Mouse (Mus musculus): Measurements from ENCODE around the gene Olfr792. TPM values are rescaled to one million over a fixed set of nuclear protein-coding genes. Genes with fewer than 3 reads are reported as not detected.

Olfr792 gene
- total RNA-seq (2021): not detected
- long read RNA-seq, experiment 1: 0 reads
- long read RNA-seq, experiment 2: 0 reads

- no peak for DNase-seq (ENCODE audit: low spot score in 2 of 2)
Observed at GRCm38 (mm10) chr10:129538862-129539261, at the start of gene Olfr792. Olfr792 (plus strand) TSS chr10:129539162.

DNA sequence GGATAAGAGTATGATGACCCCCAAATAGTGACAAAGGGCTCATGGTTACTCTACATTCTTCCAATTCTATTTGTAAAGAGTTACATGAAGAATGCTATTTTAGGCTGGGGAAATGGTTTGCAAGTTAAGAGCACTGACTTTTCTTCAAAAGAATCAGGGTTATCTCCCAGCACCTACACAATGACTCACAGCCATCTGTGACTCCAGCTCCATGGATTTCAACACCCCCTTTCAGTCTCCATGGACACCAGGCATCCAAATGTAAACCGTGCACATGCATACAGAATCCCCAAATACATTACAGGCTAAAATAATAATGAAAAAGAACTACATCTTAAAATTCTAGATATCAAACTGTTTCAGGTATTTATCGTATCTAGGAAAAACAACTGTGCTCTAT, 48.9 kb upstream of the Olfr792 start:
- no peak for DNase-seq (ENCODE audit: low spot score in 2 of 2)

DNA sequence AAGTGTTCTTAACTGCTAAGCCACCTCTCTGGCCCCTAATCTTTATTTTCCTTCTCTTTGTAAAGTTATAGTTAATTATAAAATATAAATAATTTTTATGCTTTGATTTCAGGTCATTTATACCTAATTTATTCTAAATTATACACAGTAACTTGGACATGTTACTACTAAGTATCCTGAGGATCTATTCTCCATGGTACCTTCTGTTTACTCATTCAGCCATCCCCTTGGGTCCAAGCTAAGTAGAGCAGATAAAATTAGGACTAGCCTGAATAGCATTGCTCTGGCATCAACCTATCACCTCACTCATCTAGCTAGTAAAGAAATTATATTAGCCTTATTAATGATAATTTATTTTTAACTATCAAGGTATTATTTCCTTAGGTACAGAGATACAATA, 40.8 kb upstream of the Olfr792 start, which contains the start of gene Olfr790:
Olfr790 (plus strand) TSS at position 301 of the 400 bp plus-strand sequence.
- DNase-seq (ENCODE audit: low spot score in 2 of 2): no peak

- DNase-seq (ENCODE audit: low spot score in 2 of 2): no peak
Observed at GRCm38 (mm10) chr10:129521492-129521891, 17.5 kb upstream of the Olfr792 start, which contains the start of gene Olfr791. Olfr791 (plus strand) TSS chr10:129521792.

GRCm38 (mm10) chr10:129549354-129549753, 10.4 kb downstream of the Olfr792 start:
- DNase-seq (ENCODE audit: low spot score in 2 of 2): no peak

GRCm38 (mm10) chr10:129567355-129567754, 28.4 kb downstream of the Olfr792 start, which contains the start of gene Olfr794:
Olfr794 (plus strand) TSS chr10:129567655.
- no peak for DNase-seq (ENCODE audit: low spot score in 2 of 2)

DNA sequence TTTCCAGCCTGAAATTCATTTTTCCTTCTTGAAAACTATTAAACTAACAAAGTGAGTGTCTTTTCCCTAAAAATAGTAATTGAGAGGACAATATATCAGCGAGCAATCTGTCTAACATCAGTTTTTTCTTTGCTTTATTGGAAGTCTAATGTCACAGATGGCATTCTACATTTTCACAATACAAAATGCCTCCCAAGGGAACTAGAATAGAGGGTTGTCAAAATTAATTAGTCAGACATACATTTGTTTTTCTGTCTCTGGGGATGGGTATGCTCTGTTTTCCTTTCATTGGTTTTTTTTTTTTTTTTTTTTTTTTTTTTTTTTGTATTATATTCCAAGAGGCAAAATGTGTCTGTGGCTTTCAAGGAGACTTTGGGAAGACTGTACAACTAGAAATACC, 38.1 kb downstream of the Olfr792 start:
- DNase-seq (ENCODE audit: low spot score in 2 of 2): no peak

Small RNA genes within 50 kb of the gene (microRNA-seq; reads per million reads assigned to microRNA genes)
- gene Gm23252: not detected

Other genes starting within 250 kb of the Olfr792 start
- gene Olfr780, start 221.0 kb upstream of the Olfr792 start, total RNA-seq (2021): not detected
- gene Olfr781, start 210.3 kb upstream of the Olfr792 start, total RNA-seq (2021): not detected
- gene Olfr782, start 190.3 kb upstream of the Olfr792 start, total RNA-seq (2021): not detected
- gene Olfr784, start 155.1 kb upstream of the Olfr792 start, total RNA-seq (2021): under 1 TPM in 1 of 2 experiments, not detected in 1; 0.08 TPM
- gene Olfr785, start 133.7 kb upstream of the Olfr792 start, total RNA-seq (2021): not detected
- gene Olfr786, start 111.9 kb upstream of the Olfr792 start, total RNA-seq (2021): not detected
- gene Olfr787, start 77.3 kb upstream of the Olfr792 start, total RNA-seq (2021): not detected
- not detected for gene Olfr788, start 68.2 kb upstream of the Olfr792 start, total RNA-seq (2021)
- gene Olfr789, start 54.4 kb upstream of the Olfr792 start, total RNA-seq (2021): not detected
- not detected for gene Olfr790, start 40.7 kb upstream of the Olfr792 start, total RNA-seq (2021)
- not detected for gene Olfr791, start 17.4 kb upstream of the Olfr792 start, total RNA-seq (2021)
- not detected for gene Olfr794, start 28.5 kb downstream of the Olfr792 start, total RNA-seq (2021)
- not detected for gene Olfr796, start 73.4 kb downstream of the Olfr792 start, total RNA-seq (2021)
- gene Olfr798, start 88.8 kb downstream of the Olfr792 start, total RNA-seq (2021): not detected
- gene Olfr799, start 98.3 kb downstream of the Olfr792 start, total RNA-seq (2021): not detected
- not detected for gene Olfr800, start 118.5 kb downstream of the Olfr792 start, total RNA-seq (2021)
- gene Olfr801, start 134.7 kb downstream of the Olfr792 start, total RNA-seq (2021): not detected
- gene Olfr802, start 149.0 kb downstream of the Olfr792 start, total RNA-seq (2021): not detected
- gene Olfr803, start 155.1 kb downstream of the Olfr792 start, total RNA-seq (2021): not detected
- not detected for gene Olfr804, start 164.0 kb downstream of the Olfr792 start, total RNA-seq (2021)
- not detected for gene Olfr805, start 190.2 kb downstream of the Olfr792 start, total RNA-seq (2021)
- not detected for gene Olfr806, start 202.8 kb downstream of the Olfr792 start, total RNA-seq (2021)
- gene Olfr807, start 218.6 kb downstream of the Olfr792 start, total RNA-seq (2021): not detected
- gene Olfr808, start 226.3 kb downstream of the Olfr792 start, total RNA-seq (2021): not detected
- gene Olfr809, start 235.5 kb downstream of the Olfr792 start, total RNA-seq (2021): not detected

Measured in adrenal gland, postnatal 4 days (tissue).